Mouse (Mus musculus): ENCODE results near the gene Rnf128.

The Rnf128 gene

DNA sequence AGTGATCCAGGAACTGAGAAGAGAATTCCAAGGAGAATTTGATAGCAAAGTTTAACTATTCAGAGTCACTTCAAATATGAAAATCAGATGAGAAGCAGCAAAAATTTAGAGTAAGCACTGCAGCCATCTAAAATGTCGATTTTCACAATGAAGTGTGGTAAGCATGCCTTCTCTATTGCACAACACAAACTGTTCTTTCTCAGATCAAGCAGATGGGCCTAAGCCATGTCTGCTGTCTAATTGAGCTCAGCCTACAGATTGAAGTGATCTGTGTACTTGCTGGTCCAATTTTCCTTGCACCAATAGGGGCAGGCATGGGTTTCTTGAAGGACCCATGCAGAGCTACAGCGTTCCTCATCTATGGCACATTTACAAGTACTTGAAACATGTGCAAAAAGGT lies 51.6 kb downstream of the Rnf128 start:
- DNase-seq (ENCODE audit: extremely low read depth, low read depth), result no peak

DNA sequence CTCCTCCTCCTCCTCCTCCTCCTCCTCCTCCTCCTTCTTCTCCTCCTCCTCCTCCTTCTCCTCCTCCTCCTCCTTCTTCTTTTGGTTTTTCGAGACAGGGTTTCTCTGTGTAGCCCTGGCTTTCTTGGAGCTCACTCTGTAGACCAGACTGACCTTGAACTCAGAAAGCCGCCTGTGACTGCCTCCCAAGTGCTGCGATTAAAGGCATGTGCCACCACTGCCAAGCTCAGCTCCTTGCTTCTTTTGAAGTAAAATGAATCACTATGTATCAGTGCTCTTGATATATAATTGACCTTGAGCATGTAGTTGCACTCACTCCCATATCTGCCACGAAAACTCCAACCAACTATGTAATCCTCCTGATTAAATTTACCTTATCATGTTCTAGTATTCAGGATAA lies 59.0 kb downstream of the Rnf128 start:
- no peak for DNase-seq (ENCODE audit: extremely low read depth, low read depth)

DNA sequence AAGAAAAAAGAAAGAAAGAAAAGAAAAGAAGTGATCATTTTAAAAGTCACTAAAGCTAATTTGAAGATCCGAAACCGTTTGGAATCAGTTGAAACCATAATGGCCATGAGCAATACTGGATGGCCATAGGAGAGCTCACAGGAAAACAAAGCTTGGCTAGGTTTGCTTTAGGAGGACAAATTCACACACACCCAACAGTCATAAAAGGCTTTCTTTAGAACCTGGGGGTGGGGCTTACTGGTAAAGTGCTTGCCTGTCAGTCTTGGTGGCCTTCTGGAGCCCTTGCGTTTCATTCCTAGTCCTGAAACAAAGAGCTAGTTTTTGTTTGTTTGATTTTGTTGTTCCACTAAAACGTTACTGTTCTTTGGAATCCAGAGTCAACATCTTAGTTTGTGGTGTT lies 71.6 kb downstream of the Rnf128 start:
- no peak for DNase-seq (ENCODE audit: extremely low read depth, low read depth)

DNA sequence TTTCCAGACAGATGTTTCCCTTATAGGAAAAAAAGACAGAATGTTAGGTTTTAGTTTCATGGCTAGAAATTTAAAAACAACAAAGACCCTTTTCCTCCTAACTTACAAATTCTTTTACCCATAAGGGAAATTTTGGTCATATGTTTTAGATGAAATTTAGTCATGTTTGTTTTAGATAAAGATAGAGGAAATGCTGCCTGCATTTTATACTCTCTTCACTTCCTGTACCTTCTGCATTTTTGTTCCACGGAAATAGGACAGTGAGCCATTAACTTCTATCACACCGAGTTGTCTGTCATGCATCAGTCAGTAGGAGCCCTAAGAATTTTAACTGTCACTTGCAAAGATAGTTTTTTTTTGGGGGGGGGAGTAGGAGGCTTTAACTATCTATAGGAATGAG lies 76.6 kb downstream of the Rnf128 start:
- DNase-seq (ENCODE audit: extremely low read depth, low read depth), result peak; percentile 24

DNA sequence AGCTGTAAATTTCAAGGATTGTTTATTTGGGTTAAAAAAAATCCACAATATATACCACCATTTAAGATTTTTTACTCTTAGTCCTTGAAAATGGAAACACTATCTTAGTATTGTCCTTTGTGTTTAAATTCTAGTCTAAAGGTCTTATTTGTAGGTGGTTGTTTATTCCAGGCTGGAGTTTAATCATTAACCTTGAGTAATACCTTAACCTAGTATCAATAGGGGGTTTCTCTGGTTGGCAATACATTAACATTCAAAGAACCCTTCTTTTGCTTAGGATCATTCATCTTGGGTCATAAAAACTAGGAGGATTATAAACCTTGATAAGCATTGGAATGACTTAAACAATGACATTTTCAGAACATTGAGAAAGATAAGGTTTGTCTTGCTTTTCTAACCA lies 77.3 kb downstream of the Rnf128 start:
- no peak for DNase-seq (ENCODE audit: extremely low read depth, low read depth)

DNA sequence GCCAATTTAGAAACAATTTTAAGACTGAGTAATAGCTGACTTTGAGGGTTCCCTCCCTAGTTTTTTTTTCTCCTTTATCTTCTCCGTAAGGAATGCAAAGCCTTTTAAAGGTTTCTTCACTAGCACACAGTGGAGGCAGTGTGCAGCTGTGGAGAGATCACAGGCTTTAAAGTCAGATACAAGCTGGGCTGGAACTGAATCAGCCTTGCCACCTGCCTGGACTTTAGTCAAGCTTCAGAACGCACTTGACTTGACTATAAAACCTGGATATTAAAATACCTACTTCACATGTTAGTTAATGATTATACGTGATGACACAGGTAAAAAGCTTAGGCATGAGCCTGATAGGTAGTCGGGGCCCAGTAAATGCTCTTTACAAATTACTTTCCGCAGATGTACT lies 89.1 kb downstream of the Rnf128 start:
- DNase-seq (ENCODE audit: extremely low read depth, low read depth), result no peak

DNA sequence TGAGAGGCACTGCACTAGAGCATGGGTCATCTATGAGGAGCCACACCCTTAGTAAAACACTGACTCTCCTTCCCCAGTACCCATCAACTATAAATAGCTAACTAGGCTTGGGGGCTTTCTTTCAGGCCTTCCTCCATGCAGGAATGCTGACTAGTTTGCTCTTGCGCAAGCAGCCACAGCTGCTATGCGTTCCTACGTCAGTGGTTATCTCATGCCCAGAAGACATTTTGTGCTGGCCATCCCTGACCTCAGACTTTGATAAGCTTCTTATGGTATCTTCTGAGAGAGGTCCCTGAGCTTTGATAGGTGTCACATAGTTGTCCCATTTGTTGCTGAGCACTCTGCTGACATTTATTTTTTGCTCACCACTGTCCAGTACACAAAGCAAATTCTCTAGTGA lies 90.2 kb downstream of the Rnf128 start:
- DNase-seq (ENCODE audit: extremely low read depth, low read depth), result peak; percentile 27

DNA sequence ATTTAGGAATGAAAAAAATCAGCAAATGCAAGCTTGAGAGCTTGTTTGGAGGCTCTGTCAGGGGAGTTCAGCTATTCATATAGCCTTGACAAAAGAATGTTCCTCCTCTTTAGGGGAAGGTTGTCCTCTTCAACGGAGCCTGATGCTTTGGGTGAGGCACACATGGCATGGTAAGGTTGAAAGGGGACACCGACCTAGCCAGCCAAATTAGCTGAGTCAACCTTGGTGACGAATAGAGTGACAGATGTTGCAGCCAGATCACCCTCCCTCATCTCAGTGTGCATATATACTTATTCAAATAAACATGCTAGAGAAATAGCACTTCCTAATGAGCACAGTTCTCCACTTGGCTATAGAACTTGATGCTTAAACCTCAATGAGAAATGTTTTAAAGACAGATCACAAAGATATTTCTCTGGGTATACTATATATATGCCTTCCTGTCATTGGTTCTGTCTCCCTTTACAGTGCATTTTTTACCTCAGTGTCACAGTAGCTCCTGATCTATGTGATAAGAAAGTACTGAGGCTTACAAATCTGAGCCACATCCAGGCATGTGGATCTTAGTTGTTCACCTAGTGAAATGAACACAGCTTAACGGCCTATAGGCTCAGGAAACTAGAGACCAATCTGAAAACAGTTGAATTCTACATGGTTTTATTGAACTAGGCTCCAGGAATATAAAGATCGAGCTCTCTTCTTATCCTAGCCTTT lies 91.4 kb downstream of the Rnf128 start:
- no peak for DNase-seq (ENCODE audit: extremely low read depth, low read depth)

DNA sequence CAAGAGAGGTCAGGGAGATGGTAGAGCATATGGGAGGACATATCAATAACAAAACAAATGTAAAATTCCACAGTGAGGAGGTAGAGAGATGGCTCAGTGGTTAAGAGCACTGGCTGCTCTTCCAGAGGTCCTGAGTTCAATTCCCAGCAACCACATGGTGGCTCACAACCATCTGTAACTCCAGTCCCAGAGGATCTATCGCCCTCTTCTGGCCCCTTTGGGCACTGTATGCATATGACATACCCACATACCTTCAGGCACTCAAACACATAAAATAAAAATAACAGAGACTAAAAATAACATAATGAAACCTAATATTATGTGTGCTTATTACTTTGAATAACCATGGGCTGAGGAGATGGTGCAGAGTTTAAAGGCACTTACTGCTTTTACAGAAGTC lies 99.0 kb downstream of the Rnf128 start:
- no peak for DNase-seq (ENCODE audit: extremely low read depth, low read depth)

DNA sequence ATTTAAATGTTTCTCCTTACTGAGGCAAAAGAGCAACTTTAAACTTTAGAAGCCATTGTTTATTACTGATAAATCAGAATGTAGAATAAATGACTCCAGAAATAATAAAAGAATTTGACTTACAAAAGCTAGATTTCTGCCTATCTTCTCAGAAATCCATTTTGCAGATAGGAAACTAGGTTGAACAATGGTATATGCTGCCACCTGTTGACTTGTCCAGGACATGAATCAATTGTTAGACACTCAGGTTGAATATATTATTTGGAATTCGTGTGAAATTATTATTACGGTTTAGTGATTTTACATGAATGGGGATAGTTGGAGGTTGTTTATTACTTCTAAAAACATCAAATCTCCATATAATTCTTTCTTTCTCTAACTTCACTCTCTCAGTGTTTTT lies 102.7 kb downstream of the Rnf128 start:
- DNase-seq (ENCODE audit: extremely low read depth, low read depth), result no peak

DNA sequence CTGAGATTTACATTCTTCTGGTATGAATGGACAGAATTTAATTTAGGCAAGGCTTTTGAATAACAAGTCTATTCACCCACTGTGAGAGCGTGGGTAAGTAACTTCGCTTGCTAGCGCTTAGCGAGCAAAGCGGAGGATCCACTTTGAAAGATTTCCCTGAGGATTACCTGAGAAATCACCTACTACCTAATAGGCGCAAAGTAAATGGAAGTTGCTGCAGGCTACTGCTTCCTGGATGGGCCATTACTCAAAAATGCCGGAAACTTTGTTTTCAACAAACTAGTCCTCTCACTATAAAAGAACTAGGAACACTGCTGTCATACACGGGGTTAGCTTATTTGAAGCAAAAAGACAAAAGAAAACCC lies 121.3 kb downstream of the Rnf128 start:
- no peak for DNase-seq (ENCODE audit: extremely low read depth, low read depth)

DNA sequence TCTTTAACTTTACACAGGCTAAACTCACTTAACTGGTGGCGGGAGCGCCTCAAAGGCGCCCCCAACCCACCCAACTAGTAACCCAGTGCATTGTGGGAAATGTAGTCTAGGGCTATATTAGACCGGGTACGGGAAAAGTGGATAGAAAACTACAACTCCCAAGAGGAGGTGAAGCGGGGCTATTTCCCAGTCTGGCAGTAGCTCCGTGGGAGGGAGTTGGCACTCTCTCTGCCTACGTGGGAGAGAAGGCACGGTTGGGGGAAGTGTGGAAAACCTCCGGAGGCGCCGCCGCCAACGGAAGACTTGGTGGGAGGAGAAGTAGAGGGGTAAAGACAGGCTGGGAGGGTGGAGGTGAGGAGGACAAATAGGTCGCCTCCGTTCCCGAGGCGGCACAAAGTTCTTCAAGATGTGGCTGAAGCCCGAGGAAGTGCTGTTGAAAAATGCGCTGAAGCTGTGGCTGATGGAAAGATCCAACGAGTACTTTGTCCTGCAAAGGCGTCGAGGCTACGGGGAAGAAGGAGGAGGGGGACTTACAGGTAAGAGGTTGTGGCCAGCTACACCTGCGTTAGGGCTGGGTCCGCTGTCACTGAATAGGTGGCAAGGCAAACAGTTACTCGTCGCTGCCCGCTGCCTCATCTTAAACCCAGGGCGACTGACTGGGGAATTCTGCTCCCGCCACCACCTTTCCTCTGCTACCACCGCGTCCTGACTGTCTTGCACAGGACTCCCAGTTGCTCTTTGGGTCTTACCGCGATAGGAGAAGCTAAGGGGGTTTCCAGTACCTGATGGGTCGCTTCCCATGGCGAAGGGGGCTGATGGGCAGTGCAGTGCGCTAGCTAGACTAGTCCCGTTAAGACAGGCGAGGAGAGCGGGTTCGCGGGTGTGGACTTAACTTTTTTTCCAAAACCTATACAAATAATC lies 121.9 kb downstream of the Rnf128 start, which contains the start of gene Tbc1d8b:
Tbc1d8b (plus strand) TSS at position 222 of the 921 bp plus-strand sequence.
- peak; percentile 95 for DNase-seq (ENCODE audit: extremely low read depth, low read depth)

DNA sequence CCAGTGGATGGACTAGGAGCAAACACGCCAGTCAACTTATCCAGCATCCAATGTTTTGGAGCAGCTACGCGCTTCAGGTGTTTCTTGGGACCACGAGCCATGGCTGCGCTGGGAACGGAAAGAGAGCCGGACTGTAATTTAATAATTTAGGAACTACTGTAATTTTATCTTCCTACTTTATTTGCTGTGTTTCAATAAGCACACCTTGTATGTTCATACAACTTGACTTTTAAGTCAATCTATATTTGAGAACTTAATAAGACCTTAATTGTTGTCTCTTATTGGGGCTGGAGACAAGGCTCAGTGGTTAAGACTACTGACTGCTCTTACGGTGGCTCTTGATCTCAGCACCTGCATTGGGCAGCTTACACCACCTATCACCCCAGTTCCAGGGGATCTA lies 151.3 kb downstream of the Rnf128 start, which contains the start of gene Gm15013:
Gm15013 (minus strand) TSS at position 101 of the 400 bp plus-strand sequence.
- DNase-seq (ENCODE audit: extremely low read depth, low read depth), result no peak

DNA sequence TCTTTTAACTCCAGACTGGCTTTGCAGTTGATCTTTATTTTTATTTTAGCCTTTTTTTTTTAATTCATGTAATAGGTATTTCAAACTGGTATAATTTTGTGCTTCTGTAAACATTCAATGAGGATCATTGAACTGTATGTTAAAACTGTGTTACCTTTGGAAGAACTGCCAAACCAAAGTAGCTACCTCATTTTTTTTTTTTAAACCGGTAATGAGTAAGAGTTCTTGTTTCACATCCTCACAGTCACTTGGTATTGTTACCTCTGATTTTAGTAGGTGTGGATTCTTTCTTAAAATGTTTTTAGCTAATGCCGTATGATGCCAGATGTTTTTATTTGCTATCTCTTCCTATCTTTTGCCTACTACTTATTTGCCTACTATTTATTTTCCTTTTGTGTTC lies 159.2 kb downstream of the Rnf128 start:
- no peak for DNase-seq (ENCODE audit: extremely low read depth, low read depth)

Measured in MEL-GATA-1-ER (cell line).